Mouse (Mus musculus) erythroblast, embryonic 14.5 days (primary cell): ENCODE results near the gene Cdyl2.

Source experiments
- GATA1 ChIP-seq: IDR thresholded peaks from 2 replicates; pipeline ENCODE4 v1.6.1; 2012; ENCODE audit warnings: low read length, inconsistent platforms, mixed read lengths
- TAL1 ChIP-seq: IDR thresholded peaks from 3 replicates; pipeline ENCODE4 v1.6.1; 2012; ENCODE audit warnings: low read length, inconsistent platforms, mixed read lengths

DNA sequence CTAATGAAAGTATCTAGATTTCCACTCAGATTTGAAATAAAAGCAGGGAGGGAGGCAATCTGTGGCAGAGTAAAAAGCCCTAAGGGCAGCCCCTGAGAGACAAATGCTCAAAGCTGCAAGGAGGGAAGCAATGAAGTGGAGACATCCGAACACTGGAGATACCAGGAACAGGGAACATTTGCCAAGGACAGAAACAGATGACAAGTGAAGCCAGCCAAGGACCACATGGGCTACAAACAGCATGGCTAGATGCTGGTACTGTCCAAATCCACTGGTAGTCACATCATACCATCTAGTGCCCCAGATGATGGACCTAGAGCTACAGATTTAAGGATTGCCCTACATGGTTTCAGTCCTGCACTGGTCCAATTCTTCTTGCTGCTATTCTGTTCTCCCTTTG, 71.3 kb downstream of the Cdyl2 start:
- TF ChIP-seq GATA1 (no peak), TAL1 (no peak)
